Mouse (Mus musculus) lung, postnatal 36 days (tissue): ENCODE results near the gene Hacd4.

Source experiments
- DNase-seq: peaks from one replicate; pipeline ENCODE4 v3.0.0; 2022; ENCODE audit warnings: mixed read lengths

Hacd4 gene

DNA sequence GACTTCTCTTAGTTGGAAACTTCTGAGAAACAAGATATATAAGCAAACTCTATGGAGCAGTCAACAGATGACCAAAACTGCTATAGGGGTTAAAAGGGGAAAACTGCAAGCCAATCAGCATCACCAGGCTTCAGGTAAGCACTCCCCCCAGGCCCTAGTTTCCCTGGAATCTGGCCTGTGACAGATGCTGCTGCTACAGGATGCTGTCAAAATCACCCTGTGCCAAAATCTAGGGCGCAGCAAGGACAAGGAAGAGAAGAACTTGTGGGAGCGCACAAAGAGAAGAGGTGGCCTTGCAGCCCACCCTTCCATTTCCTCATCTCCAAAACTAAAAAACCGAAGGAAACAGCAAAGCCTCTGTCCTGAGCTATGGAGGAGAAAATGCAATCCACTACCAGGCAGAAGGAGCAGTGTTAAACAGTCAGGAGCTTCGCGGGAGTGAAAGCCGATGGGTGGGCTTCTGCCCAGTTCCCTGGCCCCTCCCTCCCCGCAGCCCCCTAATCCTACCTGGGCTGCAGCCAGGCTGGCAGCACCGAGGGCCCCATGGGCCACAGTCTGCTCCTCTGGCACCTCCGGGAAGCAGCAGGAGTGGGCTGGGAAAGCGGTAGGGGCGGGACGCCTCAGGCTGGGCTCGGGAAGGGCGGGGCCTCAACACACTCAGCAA lies at the start of gene Hacd4:
TSS of gene Hacd4 (minus strand) at position 603 of the 664 bp plus-strand sequence.
- DNase-seq: peak; percentile 83

- DNase-seq: no peak
These were observed 49.4 kb upstream of the Hacd4 start for GRCm38 (mm10) chr4:88488107-88488506.

GRCm38 (mm10) chr4:88480130-88480529 lies 41.4 kb upstream of the Hacd4 start:
- peak; percentile 14 for DNase-seq

DNA sequence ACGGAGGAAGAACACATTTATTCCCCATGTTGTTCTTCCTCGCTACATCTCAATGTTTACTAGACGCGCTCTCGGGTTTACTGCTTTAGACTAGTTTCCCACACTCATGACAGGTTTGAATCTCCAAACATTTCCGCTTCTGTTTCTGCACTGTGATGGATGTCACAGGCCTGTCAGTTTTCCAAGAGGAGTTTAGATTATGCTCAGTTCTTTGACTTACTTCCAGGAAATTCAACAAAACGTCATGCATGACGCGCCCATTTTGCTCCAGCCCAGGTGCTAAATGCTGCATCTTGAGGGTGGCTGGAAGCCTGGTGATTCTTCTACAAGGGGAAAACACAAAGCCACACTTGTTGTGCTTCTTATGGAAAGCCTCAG lies 40.1 kb upstream of the Hacd4 start:
- peak; percentile 12 for DNase-seq

DNA sequence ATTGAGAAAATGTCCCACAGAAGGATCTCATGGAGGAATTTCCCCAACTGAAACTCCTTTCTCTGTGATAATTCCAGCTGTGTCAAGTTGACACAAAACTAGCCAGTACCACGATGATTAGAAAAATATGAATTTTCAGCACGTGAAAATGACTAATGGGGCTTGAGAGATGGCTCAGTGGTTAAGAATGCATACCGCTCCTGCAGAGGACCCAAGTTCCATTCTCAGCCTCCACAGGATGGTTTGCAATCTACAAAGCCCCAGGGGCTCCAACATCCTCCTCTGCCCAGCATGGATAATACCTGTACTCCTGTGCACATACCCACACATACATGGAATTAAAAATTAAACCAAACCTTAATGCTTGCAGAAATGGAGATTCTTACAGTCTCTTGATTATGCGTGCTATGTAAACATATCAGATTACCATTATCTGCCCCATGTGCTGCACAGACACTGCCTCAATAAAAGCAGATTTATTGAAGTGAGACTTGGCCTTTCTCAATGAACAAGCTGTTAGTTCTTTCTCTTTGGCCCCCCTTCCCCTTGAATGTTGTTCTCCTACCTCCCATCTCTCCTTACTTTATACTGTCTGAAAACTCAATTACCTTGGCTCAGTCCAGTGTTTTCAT lies 39.6 kb upstream of the Hacd4 start:
- DNase-seq: no peak

DNA sequence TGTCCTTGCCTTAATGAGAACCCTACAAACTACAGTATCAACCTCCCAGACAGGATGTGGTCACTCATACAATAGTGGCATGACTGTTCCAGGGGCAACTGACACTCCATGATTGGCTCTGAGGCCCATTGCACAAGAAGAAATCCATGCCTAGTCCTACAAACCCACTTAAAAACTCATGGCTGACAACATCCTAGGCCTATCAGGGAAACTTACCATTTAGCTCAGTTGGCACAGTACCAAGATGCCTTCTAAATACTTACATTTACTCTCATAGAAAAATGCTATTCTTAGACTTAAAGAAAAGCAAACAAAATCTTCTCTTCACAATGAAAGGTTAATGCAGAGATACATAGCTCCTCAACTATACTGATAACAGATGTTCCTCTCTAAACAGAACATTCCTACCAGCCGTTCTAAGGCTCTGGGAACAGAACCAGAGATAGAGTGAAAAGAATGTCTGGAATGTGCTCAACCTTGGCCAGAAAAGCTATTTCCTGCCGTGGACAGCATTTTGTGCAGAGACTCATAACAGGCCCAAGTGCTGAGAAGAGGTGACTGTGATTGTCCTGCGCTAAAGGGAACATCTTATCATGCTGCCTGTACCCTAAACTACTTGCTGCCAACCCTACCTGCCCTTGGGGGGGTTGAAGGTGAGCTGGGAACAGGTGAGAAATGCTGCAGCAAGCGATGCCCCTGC lies 37.9 kb upstream of the Hacd4 start:
- peak; percentile 29 for DNase-seq

DNA sequence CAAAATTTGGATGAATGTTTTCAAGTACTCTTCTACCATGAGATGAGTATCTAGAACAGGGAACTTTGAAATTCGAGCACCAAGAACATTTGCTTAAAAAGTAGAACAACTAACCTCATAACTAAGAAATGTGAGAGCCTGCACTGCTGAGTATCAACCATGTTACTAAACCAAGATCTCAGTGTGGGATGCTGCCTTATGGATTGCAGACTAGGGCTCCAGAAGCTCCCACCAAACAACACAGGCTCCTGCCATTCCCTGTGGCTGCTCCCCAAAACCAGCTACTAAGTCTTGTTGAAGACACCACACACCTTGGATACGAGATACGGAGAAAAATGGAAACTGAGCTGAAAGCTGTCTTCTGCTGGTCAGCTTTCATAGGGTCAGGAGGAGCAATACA lies 37.4 kb upstream of the Hacd4 start:
- no peak for DNase-seq

- DNase-seq: no peak
These were observed 32.8 kb upstream of the Hacd4 start for GRCm38 (mm10) chr4:88471528-88471927.

DNA sequence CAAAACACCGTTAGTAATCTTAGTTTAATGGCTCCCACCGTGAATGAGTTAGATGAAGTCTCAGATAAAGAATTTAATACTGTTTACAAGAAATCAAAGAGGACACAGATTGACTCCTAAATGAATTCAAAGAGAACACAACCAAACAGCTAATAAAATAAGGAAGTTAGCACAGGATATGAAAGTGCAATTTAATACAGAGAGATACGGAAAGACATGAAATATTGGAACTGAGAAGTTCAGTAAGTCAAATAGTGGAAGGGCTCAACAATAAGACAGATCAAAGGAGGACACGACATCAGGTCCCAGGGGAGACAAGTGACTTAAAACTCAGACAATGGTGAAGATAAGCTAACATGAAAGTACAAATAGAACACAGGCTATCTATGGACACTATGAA lies 25.8 kb upstream of the Hacd4 start:
- no peak for DNase-seq

GRCm38 (mm10) chr4:88462981-88463646 lies 24.4 kb upstream of the Hacd4 start:
- DNase-seq: no peak

- no peak for DNase-seq
These were observed 23.8 kb upstream of the Hacd4 start for GRCm38 (mm10) chr4:88462501-88462900.

- no peak for DNase-seq
These were observed 22.6 kb upstream of the Hacd4 start for GRCm38 (mm10) chr4:88461315-88461714.

DNA sequence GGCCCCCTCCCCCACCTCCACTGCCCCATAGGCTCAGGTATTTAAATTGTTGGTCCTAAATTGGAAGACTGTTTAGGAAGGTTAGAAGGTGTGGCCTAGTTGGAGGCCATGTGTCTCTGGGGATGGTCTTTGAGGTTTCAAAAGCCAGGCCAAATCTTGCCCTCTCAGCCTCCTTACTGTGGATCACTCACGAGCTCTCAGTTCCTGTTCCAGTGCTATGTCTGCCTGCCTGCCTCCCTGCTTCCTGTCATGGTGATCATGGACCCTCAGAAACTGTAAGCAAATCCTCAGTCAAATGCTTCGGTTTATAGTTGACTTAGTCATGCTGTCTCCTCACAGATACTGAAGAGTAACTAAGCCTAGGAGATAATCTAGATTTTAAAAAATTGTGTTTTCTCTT lies 19.9 kb upstream of the Hacd4 start:
- DNase-seq: no peak

- DNase-seq: no peak
These were observed 19.4 kb upstream of the Hacd4 start for GRCm38 (mm10) chr4:88458093-88458492.

- no peak for DNase-seq
These were observed 11.5 kb upstream of the Hacd4 start for GRCm38 (mm10) chr4:88450087-88450765.

- no peak for DNase-seq
These were observed 10.2 kb upstream of the Hacd4 start for GRCm38 (mm10) chr4:88448976-88449375.

DNA sequence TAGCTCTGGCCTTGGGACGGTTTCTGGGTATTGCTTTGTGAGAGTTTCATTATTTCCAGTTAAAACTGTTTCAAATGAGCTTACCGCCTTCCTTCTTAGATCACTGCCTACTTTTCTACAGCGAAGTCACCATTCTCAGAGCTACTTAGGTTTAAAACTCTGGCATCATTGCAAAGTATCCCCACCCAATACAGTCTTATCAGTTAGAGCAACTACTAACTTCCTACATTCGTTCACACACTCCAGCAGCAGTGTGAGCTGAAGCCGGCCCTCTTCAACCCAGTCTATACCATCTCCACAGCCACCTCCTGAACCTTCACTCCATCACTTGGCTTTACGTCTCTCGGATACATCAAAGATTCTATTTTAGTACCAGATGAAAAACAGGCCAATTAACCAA lies 2.1 kb upstream of the Hacd4 start:
- DNase-seq: no peak

GRCm38 (mm10) chr4:88439669-88440123 lies 968 bp upstream of the Hacd4 start:
- DNase-seq: peak; percentile 25

GRCm38 (mm10) chr4:88438990-88439329 lies 232 bp upstream of the Hacd4 start:
- no peak for DNase-seq

GRCm38 (mm10) chr4:88437917-88438316 lies 811 bp downstream of the Hacd4 start:
- no peak for DNase-seq

DNA sequence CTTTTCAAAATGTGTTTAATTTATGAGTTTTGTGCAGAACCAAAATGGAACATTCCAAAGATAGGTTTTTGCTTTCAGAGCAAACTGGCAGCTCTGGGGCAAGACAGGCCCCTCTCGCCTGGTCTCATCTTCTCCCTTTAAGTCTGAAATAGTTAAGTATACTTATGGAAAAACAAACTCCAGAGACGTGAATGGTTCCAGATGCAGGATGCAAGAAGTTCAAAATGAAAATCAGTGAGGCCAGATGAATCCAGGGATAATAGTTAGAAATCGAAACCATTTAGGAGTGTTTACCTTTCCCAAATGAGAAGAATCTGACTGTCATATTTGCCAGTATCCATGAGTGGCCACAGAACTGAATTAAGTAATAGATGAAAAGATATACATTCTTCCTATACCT lies 1.6 kb downstream of the Hacd4 start:
- DNase-seq: no peak

- DNase-seq: no peak
These were observed 2.0 kb downstream of the Hacd4 start for GRCm38 (mm10) chr4:88436593-88437165.
